Mouse (Mus musculus): ENCODE data around the gene Fuk.

DNA sequence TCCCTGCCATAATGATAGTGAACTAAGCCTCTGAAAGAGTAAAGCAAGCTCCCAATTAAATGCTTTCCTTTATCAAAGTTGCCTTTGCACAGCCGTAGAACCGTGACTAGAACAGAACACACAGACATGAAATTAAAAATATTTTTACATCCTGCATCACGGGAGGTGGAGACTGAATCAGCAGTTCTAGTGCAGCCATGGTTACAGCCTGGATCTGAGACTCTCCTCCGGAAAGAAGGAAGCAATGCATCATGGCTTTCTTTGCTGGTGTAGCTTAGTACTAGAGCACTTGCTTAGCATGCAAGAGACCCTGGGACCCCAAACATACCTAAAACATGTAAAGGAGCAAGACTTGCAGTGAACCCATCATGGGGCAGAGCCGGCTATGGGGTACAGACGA, 3.1 kb upstream of the Fuk start:
- TF ChIP-seq CTCF (IDR thresholded peaks at IDR 0.05) (no peak), EP300 (IDR thresholded peaks at IDR 0.05) (no peak)

All from lung, postnatal 0 days (tissue).